Mouse (Mus musculus) heart, embryonic 15.5 days (tissue): ENCODE measurements at regions not wholly inside any gene's neighbourhood (a gene's known extent, or its start where the extent isn't known, plus 50 kb on each side); places are given as distances from the start of the nearest gene placed in this dataset.

Experiments
- ATAC-seq: fragments of 200-750 bp; cut with Nextera tagmentation; replicated peaks from 2 replicates; pipeline ENCODE4 v1.8.0; 2017; ENCODE audit warnings: low read depth, moderate TSS enrichment; ENCODE audit not compliant: insufficient number of reproducible peaks, insufficient read depth, low FRiP score
- H3K27ac ChIP-seq: fragments of 300-500 bp; sonication (generic); 2 replicates; pipeline ENCODE4 v1.5.1; 2015; ENCODE audit warnings: mild to moderate bottlenecking, inconsistent platforms
- H3K27me3 ChIP-seq: fragments of 300-500 bp; sonication (generic); 2 replicates; pipeline ENCODE4 v1.6.1; 2015; ENCODE audit warnings: inconsistent platforms
- H3K36me3 ChIP-seq: fragments of 300-500 bp; sonication (generic); 2 replicates; pipeline ENCODE4 v1.6.1; 2015; ENCODE audit warnings: mild to moderate bottlenecking, inconsistent platforms
- H3K4me1 ChIP-seq: fragments of 300-500 bp; sonication (generic); replicated peaks from 2 replicates; pipeline ENCODE4 v1.6.1; 2015; ENCODE audit warnings: inconsistent platforms
- H3K4me2 ChIP-seq: fragments of 300-500 bp; sonication (generic); 2 replicates; pipeline ENCODE4 v1.6.1; 2015; ENCODE audit warnings: inconsistent platforms, mild to moderate bottlenecking, moderate library complexity
- H3K4me3 ChIP-seq: fragments of 300-500 bp; sonication (generic); 2 replicates; pipeline ENCODE4 v1.5.1; 2015; ENCODE audit warnings: mild to moderate bottlenecking, inconsistent platforms
- H3K9ac ChIP-seq: fragments of 300-500 bp; sonication (generic); 2 replicates; pipeline ENCODE4 v1.6.1; 2015; ENCODE audit warnings: mild to moderate bottlenecking, inconsistent platforms
- H3K9me3 ChIP-seq: fragments of 300-500 bp; sonication (generic); replicated peaks from 2 replicates; pipeline ENCODE4 v1.6.1; 2016; ENCODE audit warnings: inconsistent platforms
- WGBS: fragments of 180-500 bp; shearing (Covaris S2); methylation state at CpG from one replicate; pipeline ENCODE4 v1.1.7; 2015; ENCODE audit warnings: mixed read lengths; 5-methylcytosine and 5-hydroxymethylcytosine counted together

- 81% methylated on average over 9 of the region's 9 CpGs for WGBS
- H3K9me3 ChIP-seq: no peaks in the 10 kb centered on the region
- H3K9ac ChIP-seq: no peak overlapping the region
- no peaks in the 10 kb centered on the region for H3K4me1 ChIP-seq
- H3K27ac ChIP-seq: no peak overlapping the region
- no peaks in the 10 kb centered on the region for H3K36me3 ChIP-seq
- no peak overlapping the region for H3K4me2 ChIP-seq
- no peaks in the 10 kb centered on the region for H3K27me3 ChIP-seq
- no peak for ATAC-seq
- no peak overlapping the region for H3K4me3 ChIP-seq
Measured at GRCm38 (mm10) chr10:122194139-122194538, 97.0 kb upstream of the Rxylt1 start.

- no peak for ATAC-seq
- H3K36me3 ChIP-seq: no peaks in the 10 kb centered on the region
- H3K27ac ChIP-seq: no peak overlapping the region
- 72% methylated on average over 5 of the region's 5 CpGs for WGBS
- no peaks in the 10 kb centered on the region for H3K9me3 ChIP-seq
- no peak overlapping the region for H3K9ac ChIP-seq
- H3K4me3 ChIP-seq: no peak overlapping the region
- no peaks in the 10 kb centered on the region for H3K4me1 ChIP-seq
- H3K4me2 ChIP-seq: no peak overlapping the region
- H3K27me3 ChIP-seq: no peaks in the 10 kb centered on the region
Measured at GRCm38 (mm10) chr10:122193343-122193742, 96.2 kb upstream of the Rxylt1 start.

- Histone ChIP-seq H3K4me1 (no peaks in the 10 kb centered on the region), H3K36me3 (no peaks in the 10 kb centered on the region), H3K4me2 (no peak overlapping the region), H3K4me3 (no peak overlapping the region), H3K9ac (no peak overlapping the region), H3K9me3 (no peaks in the 10 kb centered on the region), H3K27me3 (no peaks in the 10 kb centered on the region), H3K27ac (no peak overlapping the region)
- no peak for ATAC-seq
- 78% methylated on average over 9 of the region's 9 CpGs for WGBS
Measured at GRCm38 (mm10) chr10:122185152-122185745, 88.1 kb upstream of the Rxylt1 start.

DNA sequence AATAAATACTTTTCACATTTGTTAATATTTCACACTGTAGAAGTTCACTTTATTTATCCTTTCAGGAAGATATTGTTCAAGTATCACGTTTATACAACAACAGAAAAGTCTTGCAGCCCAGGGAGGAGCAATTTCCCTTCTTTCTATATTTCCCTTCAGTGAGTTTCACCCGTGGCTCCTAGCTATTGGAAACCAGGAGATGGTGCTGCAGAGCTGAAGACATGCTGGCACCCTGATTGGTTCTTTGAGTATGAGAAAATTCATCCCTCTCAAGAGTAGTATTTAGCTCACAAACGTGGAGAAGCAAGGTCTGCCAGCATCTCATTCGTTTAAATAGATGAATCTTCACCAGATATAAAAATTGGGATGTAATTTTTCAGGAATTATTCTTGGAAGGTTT is 85.9 kb upstream of the Rxylt1 start:
- no peak overlapping the region for H3K27ac ChIP-seq
- no peak overlapping the region for H3K4me3 ChIP-seq
- H3K9ac ChIP-seq: no peak overlapping the region
- no peaks in the 10 kb centered on the region for H3K27me3 ChIP-seq
- no peak for ATAC-seq
- H3K9me3 ChIP-seq: no peaks in the 10 kb centered on the region
- 19% methylated on average over 4 of the region's 4 CpGs for WGBS
- no peak overlapping the region for H3K4me2 ChIP-seq
- no peaks in the 10 kb centered on the region for H3K36me3 ChIP-seq
- no peaks in the 10 kb centered on the region for H3K4me1 ChIP-seq

DNA sequence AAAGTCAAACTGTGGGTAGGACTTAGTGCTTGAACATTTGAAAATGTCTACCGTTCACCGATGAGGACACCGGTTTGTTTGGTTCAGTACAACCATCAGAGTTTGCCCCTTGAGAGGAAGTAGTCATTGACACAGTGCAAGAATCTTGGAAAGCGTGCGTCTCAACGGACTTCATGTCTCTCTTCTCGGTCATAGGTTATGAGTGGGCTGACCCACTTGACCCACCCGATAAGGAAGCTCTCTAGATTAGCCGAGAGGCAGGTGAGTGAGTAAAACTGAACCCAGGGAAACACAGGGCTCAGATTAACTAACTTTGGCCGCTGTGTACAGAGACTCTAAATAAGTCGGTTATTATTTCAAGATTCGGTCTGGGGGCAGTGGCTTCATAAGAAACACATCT is 51.9 kb upstream of the Rxylt1 start:
- Histone ChIP-seq H3K9ac (no peak overlapping the region), H3K4me3 (no peak overlapping the region), H3K9me3 (no peaks in the 10 kb centered on the region), H3K4me1 (no peaks in the 10 kb centered on the region), H3K36me3 (no peaks in the 10 kb centered on the region), H3K27ac (no peak overlapping the region), H3K27me3 (no peaks in the 10 kb centered on the region), H3K4me2 (no peak overlapping the region)
- 72% methylated on average over 12 of the region's 12 CpGs for WGBS
- no peak for ATAC-seq

GRCm38 (mm10) chr10:122148609-122149008 is 51.4 kb upstream of the Rxylt1 start:
- no peaks in the 10 kb centered on the region for H3K27me3 ChIP-seq
- no peak overlapping the region for H3K9ac ChIP-seq
- WGBS: 90% methylated on average over 4 of the region's 4 CpGs
- H3K36me3 ChIP-seq: no peaks in the 10 kb centered on the region
- H3K27ac ChIP-seq: no peak overlapping the region
- H3K4me1 ChIP-seq: no peaks in the 10 kb centered on the region
- no peaks in the 10 kb centered on the region for H3K9me3 ChIP-seq
- no peak overlapping the region for H3K4me2 ChIP-seq
- no peak for ATAC-seq
- H3K4me3 ChIP-seq: no peak overlapping the region
